Mouse (Mus musculus) right cerebral cortex, adult 18-20 months (tissue): ENCODE results near the gene Llph.
"Not testable (repeated sequence)": the region's sequence is repeated elsewhere in the genome, so short reads cannot be mapped to it uniquely, and the experiment has no call there.

ENCODE experiments used
- DNase-seq: peaks from one replicate; pipeline ENCODE4 v3.0.0; 2022; ENCODE audit warnings: mixed read lengths

The Llph gene

GRCm38 (mm10) chr10:120226871-120227661 lies at the start of gene Llph:
Llph (plus strand) TSS chr10:120227070.
- DNase-seq: peak; percentile 89

GRCm38 (mm10) chr10:120182887-120183286 lies 44.0 kb upstream of the Llph start:
- no peak for DNase-seq

- no peak for DNase-seq
Observed at GRCm38 (mm10) chr10:120183342-120183741, 43.5 kb upstream of the Llph start.

DNA sequence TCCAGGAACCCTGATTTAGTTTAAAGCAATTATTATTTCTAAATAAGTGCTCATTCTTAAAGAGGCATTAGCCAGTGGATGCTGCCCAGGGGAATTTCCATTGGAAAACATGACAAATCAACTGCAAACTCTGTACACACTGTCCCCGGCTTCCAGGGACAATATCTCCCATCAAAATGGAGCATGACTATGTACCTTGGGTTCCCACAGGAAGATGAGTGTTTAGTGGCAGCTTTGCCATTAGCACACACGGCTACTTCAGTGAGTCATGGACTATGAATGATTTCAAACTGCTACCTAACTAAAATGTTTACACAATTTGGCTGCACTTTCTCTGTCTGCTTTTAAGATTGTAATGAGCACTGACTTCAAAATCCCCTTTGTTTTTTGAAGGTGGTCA lies 38.4 kb upstream of the Llph start:
- DNase-seq: no peak

DNA sequence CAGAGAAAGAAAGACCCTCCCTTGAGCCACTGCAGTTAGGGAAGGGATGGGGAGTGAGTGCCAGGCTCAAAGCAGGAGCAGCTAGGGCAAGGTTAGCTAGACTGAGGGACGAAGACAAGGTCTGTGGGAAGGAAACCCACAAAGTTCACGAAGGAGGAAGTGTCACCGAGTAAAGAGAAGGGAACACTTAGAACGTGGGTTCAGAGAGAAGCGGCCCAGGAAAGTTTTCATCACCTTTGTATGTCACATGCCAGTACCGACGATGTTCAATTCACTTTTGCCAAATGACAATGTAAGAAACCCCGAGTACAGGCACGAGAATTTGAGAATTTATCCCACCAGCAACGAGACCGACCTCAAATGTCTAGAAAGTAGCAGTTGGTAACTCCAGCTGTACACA lies 37.6 kb upstream of the Llph start:
- DNase-seq: no peak

DNA sequence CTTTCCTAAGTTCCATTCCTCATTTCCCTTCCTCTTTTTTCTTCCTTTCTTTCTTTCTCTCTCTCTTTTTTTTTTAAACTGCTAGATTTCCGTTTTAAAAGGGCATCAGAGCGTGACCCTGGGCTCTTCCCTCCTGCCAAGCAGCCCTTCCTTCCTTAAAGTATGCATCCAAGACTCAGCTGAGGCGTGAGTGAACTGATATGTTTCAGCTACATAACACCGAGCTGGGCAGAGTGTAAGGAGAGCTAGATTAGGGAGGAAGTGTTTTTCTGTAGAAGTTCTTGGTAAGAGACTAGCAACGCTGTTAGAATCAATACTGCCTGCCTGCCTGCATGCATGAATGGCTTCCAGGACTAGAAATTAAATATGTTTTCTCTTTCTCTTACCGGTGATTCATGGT lies 37.1 kb upstream of the Llph start:
- DNase-seq: no peak

DNA sequence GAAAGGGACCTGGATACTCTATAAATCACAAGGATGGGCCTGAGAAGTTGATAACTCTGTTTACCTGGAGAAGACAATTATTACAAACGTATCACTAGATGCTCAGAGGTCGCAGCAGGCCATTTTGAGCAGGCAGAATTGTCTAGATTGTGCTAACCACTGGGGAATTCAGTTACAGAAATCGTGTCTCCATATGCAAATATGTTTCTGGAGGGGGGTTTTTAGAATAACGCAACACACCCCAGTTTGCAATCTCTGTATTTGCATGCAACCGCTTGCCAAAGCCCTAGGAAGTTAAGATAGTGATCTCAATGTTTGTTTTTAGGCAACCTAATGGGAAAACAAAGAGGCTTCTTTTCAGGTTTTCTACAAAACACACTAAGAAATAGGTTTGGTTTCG lies 35.7 kb upstream of the Llph start:
- DNase-seq: no peak

DNA sequence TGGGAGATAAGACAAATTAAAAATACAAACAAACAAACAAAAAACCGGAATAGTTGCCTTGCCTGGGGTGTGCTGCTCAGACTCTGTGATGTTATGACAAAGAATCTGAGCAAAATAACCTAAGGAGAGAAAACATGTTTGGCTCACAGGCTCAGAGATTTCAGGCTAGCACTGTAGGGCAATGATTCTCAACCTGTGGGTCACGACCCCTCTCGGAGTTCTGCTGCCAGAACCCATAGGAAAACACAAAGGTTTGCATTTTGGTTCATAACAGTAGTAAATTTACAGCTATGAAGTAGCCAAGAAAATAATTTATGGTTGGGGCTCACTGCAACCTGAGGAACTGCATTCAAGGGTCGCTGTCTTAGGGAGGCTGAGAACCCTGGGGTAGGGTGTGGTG lies 34.6 kb upstream of the Llph start:
- DNase-seq: no peak

DNA sequence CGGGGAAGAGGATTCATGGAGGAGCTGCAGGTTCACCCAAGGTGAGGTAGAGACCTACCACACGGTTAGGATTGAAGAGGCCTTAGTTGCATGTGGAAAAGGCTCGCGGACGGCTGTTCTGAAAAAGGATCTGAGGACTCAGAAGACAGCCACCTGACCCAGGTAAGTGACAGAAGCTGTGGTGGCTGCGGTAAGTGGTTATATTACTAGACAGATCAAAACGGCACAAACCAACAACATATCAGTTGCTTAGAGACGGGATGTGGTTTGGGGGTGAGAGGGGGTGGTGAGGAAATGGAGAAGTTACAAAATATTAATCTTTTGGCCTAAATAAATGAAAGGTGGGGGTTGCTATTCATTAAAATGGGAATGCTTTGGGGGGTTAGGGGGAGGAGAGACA lies 33.6 kb upstream of the Llph start:
- no peak for DNase-seq

- peak; percentile 25 for DNase-seq
Observed at GRCm38 (mm10) chr10:120197061-120197835, 29.6 kb upstream of the Llph start.

DNA sequence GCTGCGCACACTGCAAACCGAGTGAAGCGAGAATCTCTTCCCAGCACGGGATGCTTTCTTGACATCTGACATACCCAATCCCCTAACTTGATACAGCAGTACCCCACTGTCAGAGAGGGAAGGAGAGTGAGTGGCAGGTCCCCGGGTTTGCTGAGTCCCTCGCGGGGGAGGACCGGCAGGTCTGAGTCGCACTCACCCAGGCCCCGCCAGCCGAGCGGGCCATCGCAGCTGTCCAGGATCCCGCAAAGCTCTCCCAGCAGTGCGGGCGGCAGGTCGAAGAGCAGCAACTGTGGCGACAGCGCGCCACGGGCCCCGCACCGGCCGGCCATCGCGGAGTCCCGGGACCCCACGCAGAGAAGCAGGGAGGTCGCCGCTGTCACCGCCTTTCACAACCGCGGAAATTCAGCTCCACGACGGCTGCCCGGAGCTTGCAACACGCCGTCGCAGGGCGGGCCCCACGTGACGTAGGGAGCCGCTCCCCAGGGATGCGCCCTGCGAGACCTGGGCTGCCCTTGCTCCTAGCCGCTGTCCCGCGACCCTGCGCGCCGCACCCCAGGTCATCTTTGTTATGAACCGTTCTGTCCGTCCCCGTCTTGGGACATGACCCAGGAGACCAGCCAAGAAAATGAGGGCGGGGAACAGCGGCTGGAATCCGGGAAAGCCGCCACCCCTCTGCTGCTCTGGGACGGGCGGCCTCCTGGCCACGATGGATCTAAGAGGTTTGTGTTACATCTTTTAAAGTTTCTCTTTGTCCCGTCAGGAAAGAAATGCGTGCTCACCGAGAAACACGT lies 25.5 kb upstream of the Llph start, which contains the start of gene Tmbim4:
Gene Tmbim4 (plus strand): TSS at position 460 of the 791 bp plus-strand sequence.
- peak; percentile 16 for DNase-seq

DNA sequence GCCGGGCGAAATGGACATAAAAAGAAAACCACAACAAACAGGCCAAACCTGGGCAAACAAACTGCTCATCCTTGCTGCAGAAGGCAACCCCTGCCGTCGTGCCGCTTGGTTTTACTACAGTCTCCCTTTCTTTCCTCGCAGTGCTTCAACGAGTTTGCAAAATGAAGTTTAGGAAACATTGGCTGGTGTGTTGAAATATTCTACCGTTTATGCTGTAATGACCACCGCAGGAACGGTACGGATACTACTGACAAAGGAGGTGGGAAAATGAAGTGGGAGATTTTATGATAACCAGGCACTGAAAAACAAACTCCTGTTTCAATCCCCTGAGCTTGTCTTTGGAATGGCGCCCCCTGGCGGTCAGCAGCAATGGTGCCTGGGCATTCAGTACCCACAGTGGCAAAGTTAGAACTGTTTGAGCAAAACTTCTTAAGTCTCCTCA lies 24.9 kb upstream of the Llph start, which contains the start of gene Irak3:
Gene Irak3 (minus strand): TSS at position 170 of the 442 bp plus-strand sequence.
- DNase-seq: peak; percentile 70

- no peak for DNase-seq
Observed at GRCm38 (mm10) chr10:120202467-120203250, 24.2 kb upstream of the Llph start.

DNA sequence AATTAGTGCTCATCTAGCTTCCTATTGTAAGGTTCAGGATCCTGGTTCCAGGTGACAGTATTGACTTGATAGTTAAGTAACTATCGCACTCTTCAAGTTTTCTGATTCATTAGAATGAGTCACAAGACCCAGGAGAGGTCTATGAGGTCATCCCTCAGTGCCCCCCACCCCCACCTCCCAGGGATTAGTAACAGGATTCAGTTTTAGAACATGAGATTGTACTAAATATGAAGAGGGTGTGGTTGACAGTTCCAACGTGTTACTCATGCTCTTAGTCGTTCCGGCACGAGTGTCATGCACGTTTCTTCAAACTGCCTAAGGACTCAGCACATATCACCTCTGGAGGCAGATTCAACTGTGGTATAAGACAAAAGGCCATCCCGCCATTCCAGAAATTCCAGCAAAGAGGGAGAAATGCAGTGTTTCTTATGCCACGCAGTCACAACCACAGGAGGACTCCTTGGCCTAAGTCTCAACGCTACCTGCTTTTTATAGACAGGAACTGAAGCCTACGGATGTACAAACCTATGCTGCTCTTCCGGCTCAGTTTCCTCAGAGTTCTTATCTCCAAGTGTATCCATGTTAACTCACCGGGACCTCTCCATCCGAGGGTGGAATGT lies 22.2 kb upstream of the Llph start:
- no peak for DNase-seq

- DNase-seq: no peak
Observed at GRCm38 (mm10) chr10:120208015-120208414, 18.9 kb upstream of the Llph start.

DNA sequence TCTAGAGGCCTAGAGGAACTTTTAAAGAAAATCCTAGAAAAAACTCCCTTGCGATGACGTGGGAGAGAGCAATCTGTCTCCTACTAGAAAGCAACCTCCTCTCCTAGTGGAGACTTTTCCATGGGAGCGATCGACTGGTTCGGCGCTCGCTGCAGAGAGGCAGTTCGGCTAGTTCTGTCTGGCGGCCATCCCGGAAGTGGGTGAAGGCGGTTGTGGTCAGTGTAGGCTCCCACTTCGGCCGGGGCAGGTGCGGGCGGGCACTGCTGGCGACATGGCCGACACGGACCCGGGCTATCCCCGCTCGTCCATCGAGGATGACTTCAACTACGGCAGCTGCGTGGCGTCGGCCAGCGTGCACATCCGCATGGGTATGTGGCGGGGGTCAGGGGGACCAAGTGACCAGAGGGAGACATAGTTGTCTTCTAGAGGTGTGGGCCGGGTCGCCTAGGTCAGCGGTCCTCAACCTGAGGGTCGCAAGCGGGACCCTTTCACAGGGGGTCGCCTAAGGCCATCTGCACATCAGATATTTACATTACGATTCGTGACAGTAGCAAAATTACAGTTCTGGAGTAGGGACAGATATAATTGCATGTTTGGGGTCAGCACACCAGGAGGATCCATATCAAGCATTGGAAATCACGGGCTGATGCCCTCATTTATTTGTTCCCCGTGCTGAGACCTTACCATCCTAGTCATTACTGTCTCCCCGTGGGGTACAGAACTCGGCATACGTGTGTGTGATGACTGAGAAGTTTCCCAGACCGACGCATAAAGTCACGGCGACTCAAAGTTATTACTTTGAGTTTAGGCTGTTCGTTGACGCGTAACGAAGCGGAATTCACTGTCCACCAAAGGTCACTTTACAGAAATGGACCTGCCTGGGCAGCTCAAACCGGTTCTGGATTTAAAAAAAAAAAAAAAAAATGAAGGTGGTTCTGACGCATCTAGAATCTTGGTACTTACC lies 18.0 kb upstream of the Llph start:
- DNase-seq: peak; percentile 91

DNA sequence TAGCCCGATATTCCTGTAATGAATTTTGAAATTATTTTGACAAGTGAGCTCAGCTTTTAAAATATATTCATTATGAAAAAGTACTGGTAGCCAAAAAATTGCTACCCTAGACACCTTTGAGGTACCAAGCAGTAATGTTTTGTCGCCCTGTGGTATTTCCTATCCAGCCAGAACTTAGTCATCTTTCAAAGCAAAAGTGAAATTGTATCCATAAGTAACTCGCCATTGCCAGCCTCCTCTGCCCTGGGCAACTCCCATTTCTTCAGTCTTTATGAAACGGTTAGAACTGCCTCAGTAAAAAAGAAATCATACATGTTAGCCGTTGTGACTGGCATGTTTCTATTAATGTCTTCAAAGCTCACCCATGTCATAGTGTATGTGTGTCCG lies 17.3 kb upstream of the Llph start:
- no peak for DNase-seq

GRCm38 (mm10) chr10:120210096-120210495 lies 16.8 kb upstream of the Llph start:
- no peak for DNase-seq

DNA sequence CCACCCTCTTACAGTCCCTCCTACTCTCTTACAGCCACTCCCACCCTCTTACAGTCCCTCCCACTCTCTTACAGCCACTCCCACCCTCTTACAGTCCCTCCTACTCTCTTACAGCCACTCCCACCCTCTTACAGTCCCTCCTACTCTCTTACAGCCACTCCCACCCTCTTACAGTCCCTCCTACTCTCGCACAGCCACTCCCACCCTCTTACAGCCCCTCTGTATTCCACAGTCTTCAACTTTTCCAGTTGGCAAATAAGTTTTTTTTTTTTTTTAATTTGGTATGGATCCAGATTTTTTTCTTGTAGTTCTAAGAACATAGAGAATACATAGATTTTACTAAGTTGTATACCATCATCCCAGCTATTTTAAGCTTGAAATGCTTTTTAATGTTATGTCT lies 9.8 kb upstream of the Llph start:
- not testable (repeated sequence) for DNase-seq

GRCm38 (mm10) chr10:120218996-120219395 lies 7.9 kb upstream of the Llph start:
- no peak for DNase-seq
